Mouse (Mus musculus): ENCODE data around the gene Olfr69. TPM values are rescaled to one million over a fixed set of nuclear protein-coding genes. Genes with fewer than 3 reads are reported as not detected.

Gene Olfr69
- total and polyA plus RNA-seq, 3 experiments: not detected

- TF ChIP-seq MAFK (IDR thresholded peaks at IDR 0.05; ENCODE audit: insufficient replicate concordance, low read length): no peak
- TF ChIP-seq BHLHE40 (IDR thresholded peaks at IDR 0.05; ENCODE audit: low read depth, low read length): no peak
- TF ChIP-seq ZKSCAN1 (IDR thresholded peaks at IDR 0.05; ENCODE audit: borderline replicate concordance, low read depth, low read length): no peak
- TF ChIP-seq ZC3H11A (IDR thresholded peaks at IDR 0.05; ENCODE audit: low read depth, low read length): no peak
- no peak for TF ChIP-seq E2F4 (IDR thresholded peaks at IDR 0.05; ENCODE audit: insufficient replicate concordance, low read depth, low read length)
- no peak for TF ChIP-seq POLR2A (IDR thresholded peaks at IDR 0.05; ENCODE audit: low read depth, low read length)
- TF ChIP-seq CHD1 (IDR thresholded peaks at IDR 0.05; ENCODE audit: low read depth, low read length): no peak
- TF ChIP-seq MYC (IDR thresholded peaks at IDR 0.05; ENCODE audit: low read depth, low read length): no peak
- no peak for TF ChIP-seq USF2 (conservative IDR thresholded peaks at IDR 0.05; ENCODE audit: low read depth, low read length)
- no peak for TF ChIP-seq USF1 (IDR thresholded peaks at IDR 0.05; ENCODE audit: low read depth, low read length)
- TF ChIP-seq RAD21 (IDR thresholded peaks at IDR 0.05; ENCODE audit: low read depth, low read length): no peak
- no peak for TF ChIP-seq IRF4 (IDR thresholded peaks at IDR 0.05; ENCODE audit: low read depth, low read length)
- no peak for TF ChIP-seq PAX5 (IDR thresholded peaks at IDR 0.05; ENCODE audit: low read length)
- TF ChIP-seq NELFE (IDR thresholded peaks at IDR 0.05; ENCODE audit: low read depth, low read length): no peak
- no peak for TF ChIP-seq HCFC1 (IDR thresholded peaks at IDR 0.05; ENCODE audit: low read depth, low read length)
- TF ChIP-seq ZMIZ1 (IDR thresholded peaks at IDR 0.05; ENCODE audit: low read depth, low read length): no peak
- TF ChIP-seq RCOR1 (conservative IDR thresholded peaks at IDR 0.05; ENCODE audit: low read depth, low read length): no peak
- TF ChIP-seq MEF2A (IDR thresholded peaks at IDR 0.05; ENCODE audit: borderline replicate concordance, low read depth, low read length): no peak
- DNase-seq (ENCODE audit: extremely low read depth): no peak
- dilution Hi-C loops (cut with MboI; ENCODE audit: extremely low pct_ligation_motif_present, extremely low pct_unique_long_range_greater_than_20kb, low sequenced_read_pairs): no loop called here
- Histone ChIP-seq H3K79me2 (replicated peaks; ENCODE audit: control insufficient read depth, extremely low read depth, insufficient read depth, poor library complexity, severe bottlenecking) (no peaks in the 10 kb centered on the region), H3K27me3 (replicated peaks) (no peaks in the 10 kb centered on the region), H3K4me2 (ENCODE audit: insufficient read depth, low read depth, poor library complexity, severe bottlenecking) (no peak within 1 kb of the TSS), H3K36me3 (replicated peaks in 1 of 2; ENCODE audit: control insufficient read depth in 1 of 2, insufficient read depth in 1 of 2, low read length in 1 of 2) (no peaks in the 10 kb centered on the region), H3K4me1 (ENCODE audit: control insufficient read depth in 1 of 2, insufficient read depth in 2 of 2) (no peaks in the 10 kb centered on the region), H3K9me3 (replicated peaks; ENCODE audit: low read length) (no peaks in the 10 kb centered on the region), H3K27ac (ENCODE audit: insufficient read depth, low read depth) (no peak within 1 kb of the TSS), H3K9ac (ENCODE audit: insufficient read depth, low read depth) (no peak within 1 kb of the TSS), H3K4me3 (replicated peaks in 1 of 3; ENCODE audit: low read depth in 2 of 3, low read length in 2 of 3, poor library complexity in 1 of 3) (no peak within 1 kb of the TSS)
- in situ Hi-C loops (cut with MboI; ENCODE audit: low pct_ligation_motif_present, low pct_unique_long_range_greater_than_20kb, low sequenced_read_pairs): no loop called here
These were observed 14.2 kb downstream of the Olfr69 start, which contains the start of gene Olfr630 for GRCm38 (mm10) chr7:103757233-103757632. Olfr630 (minus strand) TSS chr7:103757333.

- no peaks in the 10 kb centered on the region for H3K4me1 ChIP-seq (ENCODE audit: control insufficient read depth in 1 of 2, insufficient read depth in 2 of 2)
- H3K27me3 ChIP-seq (replicated peaks): no peaks in the 10 kb centered on the region
- no peak within 1 kb of the TSS for H3K4me2 ChIP-seq (ENCODE audit: insufficient read depth, low read depth, poor library complexity, severe bottlenecking)
- in situ Hi-C loops (cut with MboI; ENCODE audit: low pct_ligation_motif_present, low pct_unique_long_range_greater_than_20kb, low sequenced_read_pairs) (no loop called here), dilution Hi-C loops (cut with MboI; ENCODE audit: extremely low pct_ligation_motif_present, extremely low pct_unique_long_range_greater_than_20kb, low sequenced_read_pairs) (no loop called here)
- H3K79me2 ChIP-seq (replicated peaks; ENCODE audit: control insufficient read depth, extremely low read depth, insufficient read depth, poor library complexity, severe bottlenecking): no peaks in the 10 kb centered on the region
- DNase-seq (ENCODE audit: extremely low read depth): no peak
- no peak within 1 kb of the TSS for H3K27ac ChIP-seq (ENCODE audit: insufficient read depth, low read depth)
- no peak within 1 kb of the TSS for H3K9ac ChIP-seq (ENCODE audit: insufficient read depth, low read depth)
- H3K9me3 ChIP-seq (replicated peaks; ENCODE audit: low read length): no peaks in the 10 kb centered on the region
- no peak for TF ChIP-seq RAD21 (IDR thresholded peaks at IDR 0.05; ENCODE audit: low read depth, low read length)
- TF ChIP-seq POLR2A (IDR thresholded peaks at IDR 0.05; ENCODE audit: low read depth, low read length): no peak
- no peak for TF ChIP-seq MAX (IDR thresholded peaks at IDR 0.05; ENCODE audit: low read length)
- no peak for TF ChIP-seq ZNF384 (IDR thresholded peaks at IDR 0.05; ENCODE audit: low read depth, low read length)
- no peak for TF ChIP-seq EP300 (IDR thresholded peaks at IDR 0.05; ENCODE audit: low read length)
- no peak for TF ChIP-seq NRF1 (IDR thresholded peaks at IDR 0.05; ENCODE audit: low read depth, low read length)
- no peak for TF ChIP-seq ZMIZ1 (IDR thresholded peaks at IDR 0.05; ENCODE audit: low read depth, low read length)
- TF ChIP-seq PAX5 (IDR thresholded peaks at IDR 0.05; ENCODE audit: low read length): no peak
- TF ChIP-seq RCOR1 (conservative IDR thresholded peaks at IDR 0.05; ENCODE audit: low read depth, low read length): no peak
- no peak for TF ChIP-seq NELFE (IDR thresholded peaks at IDR 0.05; ENCODE audit: low read depth, low read length)
- TF ChIP-seq MYC (IDR thresholded peaks at IDR 0.05; ENCODE audit: low read depth, low read length): no peak
- no peak for TF ChIP-seq TBP (conservative IDR thresholded peaks at IDR 0.05; ENCODE audit: low read depth, low read length)
- no peak for TF ChIP-seq ZC3H11A (IDR thresholded peaks at IDR 0.05; ENCODE audit: low read depth, low read length)
- TF ChIP-seq BHLHE40 (IDR thresholded peaks at IDR 0.05; ENCODE audit: low read depth, low read length): no peak
- TF ChIP-seq JUND (conservative IDR thresholded peaks at IDR 0.05; ENCODE audit: low read depth, low read length): no peak
- no peaks in the 10 kb centered on the region for H3K36me3 ChIP-seq (replicated peaks in 1 of 2; ENCODE audit: control insufficient read depth in 1 of 2, insufficient read depth in 1 of 2, low read length in 1 of 2)
- H3K4me3 ChIP-seq (replicated peaks in 1 of 3; ENCODE audit: low read depth in 2 of 3, low read length in 2 of 3, poor library complexity in 1 of 3): no peak within 1 kb of the TSS
These were observed 26.6 kb downstream of the Olfr69 start, which contains the start of gene Olfr629 for GRCm38 (mm10) chr7:103744843-103745242. Olfr629 (minus strand) TSS chr7:103744943.
